ENCODE assay signal across 10 mouse cellular contexts in genomic region chr11:78771751-78772283, GRCm38 (mm10). TPM values are rescaled to one million over a fixed set of nuclear protein-coding genes. Genes with fewer than 3 reads are reported as not detected.
DNase-seq lines count a peak whose midpoint lies in the region; ATAC-seq lines count a peak whose summit lies in the region.
"Had no signal": no experiment of that assay in that cellular context is flagged by ENCODE, and none has a peak within 500 bp of the region (broad histone marks: within the 10 kb centered on the region; RNA-seq: fewer than 3 reads in every experiment).

No protein-coding gene starts in this region.

- H3K27me3 ChIP-seq in midbrain, embryonic 11.5 days (ENCODE audit: control insufficient read depth, insufficient read depth, low read length), result no peaks in the 10 kb centered on the region
- H3K27me3 ChIP-seq in forebrain, embryonic 11.5 days (ENCODE audit: control insufficient read depth, insufficient read depth, low read length), result no peaks in the 10 kb centered on the region
- H3K27me3 ChIP-seq: embryonic facial prominence, embryonic 15.5 days; limb, embryonic 13.5 days had no signal

- 77% methylated on average over 11 of the region's 11 CpGs for WGBS in midbrain, embryonic 11.5 days
- 77% methylated on average over 11 of the region's 11 CpGs for WGBS in forebrain, embryonic 11.5 days

- intact Hi-C loops in heart, postnatal 25 days (cut with DNase I), result no loop called here

- no peak overlapping the region for H3K4me2 ChIP-seq in midbrain, embryonic 11.5 days
- H3K4me2 ChIP-seq in forebrain, embryonic 11.5 days (ENCODE audit: low read depth, low read length, severe bottlenecking), result no peak overlapping the region
- H3K4me2 ChIP-seq: embryonic facial prominence, embryonic 15.5 days; limb, embryonic 13.5 days had no signal

- H3K4me3 ChIP-seq in midbrain, embryonic 11.5 days (ENCODE audit: low read depth, low read length), result no peak overlapping the region
- H3K4me3 ChIP-seq in forebrain, embryonic 11.5 days (ENCODE audit: low read depth, low read length), result no peak overlapping the region
- H3K4me3 ChIP-seq: embryonic facial prominence, embryonic 15.5 days; limb, embryonic 13.5 days had no signal

- H3K9ac ChIP-seq in midbrain, embryonic 11.5 days (ENCODE audit: low read length), result no peak overlapping the region
- H3K9ac ChIP-seq in forebrain, embryonic 11.5 days (ENCODE audit: low read length), result no peak overlapping the region
- H3K9ac ChIP-seq: embryonic facial prominence, embryonic 15.5 days; limb, embryonic 13.5 days had no signal

- H3K4me1 ChIP-seq in midbrain, embryonic 11.5 days (ENCODE audit: control insufficient read depth, insufficient read depth, low read length), result peaks cover 7% of the 10 kb centered on the region; the same call in 1 of the 2 replicates
- no peaks in the 10 kb centered on the region for H3K4me1 ChIP-seq in forebrain, embryonic 11.5 days (replicated peaks; ENCODE audit: control insufficient read depth, insufficient read depth, low read length)
- H3K4me1 ChIP-seq: embryonic facial prominence, embryonic 15.5 days; limb, embryonic 13.5 days had no signal

- H3K27ac ChIP-seq in midbrain, embryonic 11.5 days (ENCODE audit: low read depth, low read length), result no peak overlapping the region
- H3K27ac ChIP-seq in forebrain, embryonic 11.5 days (ENCODE audit: low read depth, low read length), result no peak overlapping the region
- H3K27ac ChIP-seq: embryonic facial prominence, embryonic 15.5 days; limb, embryonic 13.5 days had no signal

- H3K36me3 ChIP-seq in midbrain, embryonic 11.5 days (ENCODE audit: control insufficient read depth, insufficient read depth, low read length), result no peaks in the 10 kb centered on the region
- H3K36me3 ChIP-seq in forebrain, embryonic 11.5 days (ENCODE audit: control insufficient read depth, insufficient read depth, low read length), result no peaks in the 10 kb centered on the region
- H3K36me3 ChIP-seq: embryonic facial prominence, embryonic 15.5 days; limb, embryonic 13.5 days had no signal

- H3K9me3 ChIP-seq in midbrain, embryonic 11.5 days (ENCODE audit: control insufficient read depth, low read length), result no peaks in the 10 kb centered on the region
- no peaks in the 10 kb centered on the region; the same call in 1 of the 2 replicates for H3K9me3 ChIP-seq in forebrain, embryonic 11.5 days (ENCODE audit: control insufficient read depth, low read length)
- H3K9me3 ChIP-seq: embryonic facial prominence, embryonic 15.5 days; limb, embryonic 13.5 days had no signal

- ATAC-seq in neutrophil, adult 5-6 weeks (ENCODE audit: extremely low read depth, insufficient number of reproducible peaks, low FRiP score, poor library complexity, severe bottlenecking), result 0 out of 2 replicates have a peak, but pooled peaks have one; percentile 19
- ATAC-seq in midbrain, embryonic 11.5 days (ENCODE audit: low FRiP score), result no peak
- ATAC-seq in forebrain, embryonic 11.5 days (replicated peaks; ENCODE audit: low FRiP score), result no peak

- DNase-seq in heart, adult 11 months, result peak; percentile 92
- no peak for DNase-seq in heart, postnatal 25 days (ENCODE audit: low spot score)
- DNase-seq in c-Kit-positive CD71-positive TER-119-positive erythroid progenitor cells, embryonic 14.5 days (ENCODE audit: low spot score), result peak; percentile 11
- peak; percentile 78 to 91 for DNase-seq in left cerebral cortex, adult 9 months (ENCODE audit: low spot score in 2 of 2)
- no peak for DNase-seq in urinary bladder, postnatal 25 days (ENCODE audit: low spot score)
- no peak for DNase-seq in midbrain, embryonic 11.5 days (ENCODE audit: low spot score, missing footprints)
- no peak for DNase-seq in forebrain, embryonic 11.5 days (ENCODE audit: low spot score)

RNA-seq across cellular contexts. Expression of gene Ccnq, which starts 20.3 kb away (rescaled TPM):
- total RNA-seq in heart, postnatal 25 days (2021), result 10 to 100 TPM; 12.7 to 16.7 TPM
- 10.9 and 11.9 TPM in 2 replicates for total RNA-seq in neutrophil, adult 5-6 weeks (2017)
- polyA plus RNA-seq in midbrain, embryonic 11.5 days (2014; fragmentation: Nextera tagmentation; extraction: Ambion mirVana), result 42.1 and 42.2 TPM in 2 replicates
- polyA plus RNA-seq in forebrain, embryonic 11.5 days (2014; fragmentation: Nextera tagmentation; extraction: Ambion mirVana), result 35.9 and 43.4 TPM in 2 replicates

RNA-seq across cellular contexts. Expression of gene Lyrm9, which starts 54.6 kb away (rescaled TPM):
- total RNA-seq in heart, postnatal 25 days (2021), result 10 to 100 TPM; 32.5 to 39.6 TPM
- total RNA-seq in neutrophil, adult 5-6 weeks (2017), result 4.8 and 8.2 TPM in 2 replicates
- polyA plus RNA-seq in midbrain, embryonic 11.5 days (2014; fragmentation: Nextera tagmentation; extraction: Ambion mirVana), result 15.4 and 15.9 TPM in 2 replicates
- 18.6 and 23.4 TPM in 2 replicates for polyA plus RNA-seq in forebrain, embryonic 11.5 days (2014; fragmentation: Nextera tagmentation; extraction: Ambion mirVana)

Comparison
In these comparisons a context has a peak if more than half of its experiments do, and no peak if none do; other contexts are left out.
1. DNase-seq: peak in heart, adult 11 months (single experiment), c-Kit-positive CD71-positive TER-119-positive erythroid progenitor cells, embryonic 14.5 days (single experiment) and left cerebral cortex, adult 9 months (2 of 2); none in heart, postnatal 25 days (single experiment), urinary bladder, postnatal 25 days (single experiment), midbrain, embryonic 11.5 days (single experiment) and forebrain, embryonic 11.5 days (single experiment).